Mouse (Mus musculus) forebrain, embryonic 11.5 days (tissue): ENCODE results near the gene Uts2r. TPM values are rescaled to one million over a fixed set of nuclear protein-coding genes. Genes with fewer than 3 reads are reported as not detected.

Experiments used
- ATAC-seq: fragments of 200-750 bp; cut with Nextera tagmentation; replicated peaks from 2 replicates; pipeline ENCODE4 v1.8.0; 2017; ENCODE audit warnings: moderate TSS enrichment; ENCODE audit not compliant: low FRiP score
- DNase-seq: peaks from one replicate; pipeline ENCODE4 v3.0.0-alpha.2; 2017; ENCODE audit warnings: low spot score
- H3K27ac ChIP-seq: fragments of 300-500 bp; sonication (generic); 2 replicates; pipeline ENCODE4 v1.5.1; 2014; ENCODE audit warnings: low read depth, low read length
- H3K27me3 ChIP-seq: fragments of 300-500 bp; sonication (generic); 2 replicates; pipeline ENCODE4 v1.6.1; 2014; ENCODE audit warnings: mild to moderate bottlenecking, low read length, mixed read lengths; ENCODE audit not compliant: control insufficient read depth, insufficient read depth
- H3K36me3 ChIP-seq: fragments of 300-500 bp; sonication (generic); 2 replicates; pipeline ENCODE4 v1.6.1; 2014; ENCODE audit warnings: mild to moderate bottlenecking, low read length, moderate library complexity, mixed read lengths; ENCODE audit not compliant: control insufficient read depth, insufficient read depth
- H3K4me1 ChIP-seq: fragments of 300-500 bp; sonication (generic); replicated peaks from 2 replicates; pipeline ENCODE4 v1.6.1; 2014; ENCODE audit warnings: low read length, mixed read lengths; ENCODE audit not compliant: control insufficient read depth, insufficient read depth
- H3K4me2 ChIP-seq: fragments of 300-500 bp; sonication (generic); 2 replicates; pipeline ENCODE4 v1.6.1; 2014; ENCODE audit warnings: low read depth, mild to moderate bottlenecking, low read length, moderate library complexity, mixed read lengths; ENCODE audit not compliant: severe bottlenecking
- H3K4me3 ChIP-seq: fragments of 300-500 bp; sonication (generic); 2 replicates; pipeline ENCODE4 v1.5.1; 2014; ENCODE audit warnings: low read depth, low read length
- H3K9ac ChIP-seq: fragments of 300-500 bp; sonication (generic); 2 replicates; pipeline ENCODE4 v1.6.1; 2014; ENCODE audit warnings: low read length
- H3K9me3 ChIP-seq: fragments of 300-500 bp; sonication (generic); 2 replicates; pipeline ENCODE4 v1.6.1; 2016; ENCODE audit warnings: low read length, mixed read lengths; ENCODE audit not compliant: control insufficient read depth
- WGBS: fragments of 180-500 bp; shearing (Covaris S2); extraction: QIAGEN DNeasy Blood & Tissue Kit; methylation state at CpG from one replicate; pipeline ENCODE4 v1.1.7; 2014; 5-methylcytosine and 5-hydroxymethylcytosine counted together
- polyA plus RNA-seq: library from polyadenylated mRNA; unstranded; fragments of >200 nt; fragmentation: Nextera tagmentation; extraction: Ambion mirVana; gene quantifications from 2 replicates; pipeline ENCODE4 v1.2.1, GENCODE M21; 2014

Uts2r gene
- polyA plus RNA-seq, 1 experiment from 2014 or later = not detected

DNA sequence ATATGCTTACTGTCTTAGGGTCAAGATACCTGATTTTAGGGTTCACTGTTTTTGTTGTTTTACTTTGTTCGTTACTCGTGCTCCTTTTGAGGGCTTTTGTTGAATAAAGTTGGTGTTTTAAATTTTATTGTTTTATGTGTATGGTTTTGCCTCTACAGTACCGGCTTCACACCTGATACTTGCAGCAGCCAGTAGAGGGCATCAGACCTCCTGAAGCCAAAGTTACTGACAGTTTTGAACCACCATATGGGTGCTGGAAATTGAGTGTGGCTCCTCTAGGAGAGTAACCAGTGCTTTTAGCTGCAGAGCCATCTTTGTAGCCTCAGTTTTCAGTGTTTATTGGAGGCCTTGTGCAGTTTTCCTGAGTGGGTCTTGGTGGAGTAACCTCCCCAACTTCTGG is 11.9 kb upstream of the Uts2r start:
- Histone ChIP-seq H3K36me3 (no peaks in the 10 kb centered on the region), H3K4me2 (no peak overlapping the region), H3K27ac (no peak overlapping the region), H3K4me1 (no peaks in the 10 kb centered on the region), H3K9ac (no peak overlapping the region), H3K4me3 (no peak overlapping the region), H3K27me3 (no peaks in the 10 kb centered on the region), H3K9me3 (no peaks in the 10 kb centered on the region)
- DNase-seq (no peak), ATAC-seq (no peak)
- WGBS = 85% methylated on average over 3 of the region's 3 CpGs

DNA sequence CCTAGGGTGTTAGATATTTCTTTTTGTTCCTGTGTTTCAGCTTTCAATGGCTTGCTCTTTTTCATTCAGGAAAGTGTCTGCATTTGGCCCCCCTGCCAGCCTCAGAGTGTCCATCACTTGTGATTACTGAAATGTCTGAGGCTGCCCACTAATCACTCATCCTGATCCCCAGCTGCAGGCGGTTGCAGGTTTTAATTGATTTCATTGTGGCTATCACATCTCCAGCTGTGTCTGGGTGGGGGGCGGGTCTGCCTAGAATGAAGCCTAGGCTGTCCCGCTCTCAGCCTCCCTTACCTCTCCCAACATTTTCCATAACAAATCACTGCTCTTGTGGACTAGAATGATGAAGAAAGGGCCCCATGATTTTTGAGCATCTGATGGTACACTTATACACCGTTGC is 5.9 kb upstream of the Uts2r start:
- peaks cover 27% of the 10 kb centered on the region for H3K27me3 ChIP-seq
- no peak for ATAC-seq
- H3K36me3 ChIP-seq = no peaks in the 10 kb centered on the region
- no peak overlapping the region for H3K4me3 ChIP-seq
- H3K9me3 ChIP-seq = no peaks in the 10 kb centered on the region
- DNase-seq = no peak
- H3K4me1 ChIP-seq = peaks cover 4% of the 10 kb centered on the region
- H3K27ac ChIP-seq = no peak overlapping the region
- no peak overlapping the region for H3K4me2 ChIP-seq
- WGBS = 18% methylated on average over 4 of the region's 4 CpGs
- no peak overlapping the region for H3K9ac ChIP-seq

GRCm38 (mm10) chr11:121156411-121156891 is 3.6 kb upstream of the Uts2r start:
- Histone ChIP-seq H3K9ac (0 out of 2 replicates have a peak overlapping the region, but pooled peaks have one; percentile 16), H3K27me3 (peaks cover 27% of the 10 kb centered on the region), H3K36me3 (no peaks in the 10 kb centered on the region), H3K27ac (no peak overlapping the region), H3K4me3 (peak overlapping the region; percentile 30), H3K4me2 (peak overlapping the region; percentile 71), H3K4me1 (peaks cover 4% of the 10 kb centered on the region), H3K9me3 (no peaks in the 10 kb centered on the region)
- WGBS = under 1% methylated on average over 45 of the region's 45 CpGs
- peak; percentile 60 for DNase-seq
- ATAC-seq = no peak

DNA sequence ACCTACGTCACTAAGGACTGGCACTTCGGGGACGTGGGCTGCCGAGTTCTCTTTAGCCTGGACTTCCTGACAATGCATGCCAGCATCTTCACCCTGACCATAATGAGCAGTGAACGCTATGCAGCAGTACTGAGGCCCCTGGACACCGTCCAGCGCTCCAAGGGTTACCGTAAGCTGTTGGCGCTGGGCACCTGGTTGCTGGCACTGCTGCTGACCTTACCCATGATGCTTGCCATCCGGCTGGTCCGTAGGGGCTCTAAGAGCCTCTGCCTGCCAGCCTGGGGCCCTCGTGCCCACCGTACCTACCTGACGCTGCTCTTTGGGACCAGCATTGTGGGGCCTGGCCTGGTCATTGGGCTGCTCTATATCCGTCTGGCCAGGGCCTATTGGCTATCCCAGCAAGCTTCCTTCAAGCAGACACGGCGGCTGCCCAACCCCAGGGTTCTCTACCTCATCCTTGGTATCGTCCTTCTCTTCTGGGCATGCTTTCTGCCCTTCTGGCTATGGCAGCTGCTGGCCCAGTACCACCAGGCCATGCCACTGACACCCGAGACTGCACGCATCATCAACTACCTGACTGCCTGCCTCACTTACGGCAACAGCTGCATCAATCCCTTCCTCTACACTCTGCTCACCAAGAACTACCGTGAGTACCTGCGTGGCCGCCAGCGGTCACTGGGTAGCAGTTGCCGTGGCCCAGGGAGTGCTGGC is 720 bp downstream of the Uts2r start:
- H3K27me3 ChIP-seq = peaks cover 20% of the 10 kb centered on the region
- H3K4me1 ChIP-seq = peaks cover 4% of the 10 kb centered on the region
- DNase-seq = no peak
- no peak for ATAC-seq
- no peak overlapping the region for H3K9ac ChIP-seq
- no peaks in the 10 kb centered on the region for H3K36me3 ChIP-seq
- H3K9me3 ChIP-seq = no peaks in the 10 kb centered on the region
- H3K4me3 ChIP-seq = no peak overlapping the region
- H3K4me2 ChIP-seq = no peak overlapping the region
- WGBS = 93% methylated on average over 26 of the region's 26 CpGs
- no peak overlapping the region for H3K27ac ChIP-seq

DNA sequence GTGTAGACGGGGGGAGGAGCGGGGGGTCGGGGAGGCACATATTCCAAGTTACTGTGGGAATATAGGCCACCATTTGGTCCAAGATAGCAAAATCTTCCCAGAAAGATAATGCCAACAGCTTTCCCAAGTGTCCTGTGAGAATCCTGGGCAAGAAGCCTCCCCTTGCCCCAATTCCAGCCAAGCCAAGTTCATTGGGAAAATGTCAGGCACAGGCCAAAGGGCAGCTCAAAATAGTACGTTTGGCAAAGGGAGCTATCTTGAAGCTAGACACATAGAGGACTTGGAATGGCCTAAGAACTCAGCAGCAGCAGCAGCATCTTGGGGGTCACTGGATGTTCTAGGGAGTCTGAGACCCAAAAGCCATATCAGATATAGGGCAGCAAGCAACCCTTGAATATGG is 3.7 kb downstream of the Uts2r start:
- Histone ChIP-seq H3K4me1 (no peaks in the 10 kb centered on the region), H3K27me3 (no peaks in the 10 kb centered on the region), H3K9ac (no peak overlapping the region), H3K36me3 (no peaks in the 10 kb centered on the region), H3K27ac (no peak overlapping the region), H3K4me2 (no peak overlapping the region), H3K4me3 (no peak overlapping the region), H3K9me3 (no peaks in the 10 kb centered on the region)
- 87% methylated on average over 4 of the region's 4 CpGs for WGBS
- DNase-seq = no peak
- no peak for ATAC-seq

GRCm38 (mm10) chr11:121173203-121173602 is 13.1 kb downstream of the Uts2r start:
- H3K9ac ChIP-seq = no peak overlapping the region
- ATAC-seq = no peak
- WGBS = 88% methylated on average over 5 of the region's 5 CpGs
- no peaks in the 10 kb centered on the region; the same call in 1 of the 2 replicates for H3K4me1 ChIP-seq
- H3K4me2 ChIP-seq = no peak overlapping the region
- no peaks in the 10 kb centered on the region for H3K27me3 ChIP-seq
- no peak overlapping the region for H3K4me3 ChIP-seq
- no peaks in the 10 kb centered on the region for H3K36me3 ChIP-seq
- no peak for DNase-seq
- H3K9me3 ChIP-seq = no peaks in the 10 kb centered on the region
- H3K27ac ChIP-seq = no peak overlapping the region

DNA sequence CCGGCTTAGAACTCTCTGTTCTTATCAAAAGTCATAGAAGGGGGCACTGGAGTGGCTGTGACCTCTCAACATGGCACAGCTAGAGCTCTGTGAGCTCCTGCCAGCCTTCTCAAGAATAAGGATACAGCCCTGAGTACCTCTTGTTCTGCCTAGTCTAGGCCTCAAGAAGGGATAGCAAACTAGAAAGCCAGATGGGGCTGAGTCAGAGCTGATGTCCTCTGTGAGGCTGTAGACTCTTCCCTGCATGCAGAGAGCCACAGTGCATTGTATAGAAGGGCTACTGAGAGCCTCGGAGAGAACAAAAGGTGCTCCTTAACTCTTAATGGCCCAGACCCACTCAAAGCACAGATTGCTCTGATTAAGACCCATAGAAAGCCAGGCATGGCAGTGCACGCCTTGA is 14.2 kb downstream of the Uts2r start:
- Histone ChIP-seq H3K4me1 (no peaks in the 10 kb centered on the region; the same call in 1 of the 2 replicates), H3K4me2 (no peak overlapping the region), H3K36me3 (no peaks in the 10 kb centered on the region), H3K9me3 (no peaks in the 10 kb centered on the region), H3K9ac (no peak overlapping the region), H3K27ac (no peak overlapping the region), H3K4me3 (no peak overlapping the region), H3K27me3 (no peaks in the 10 kb centered on the region)
- DNase-seq (no peak), ATAC-seq (peak; percentile 30; the same call in 1 of the 2 replicates)
- WGBS = 38% methylated on average over 3 of the region's 3 CpGs

DNA sequence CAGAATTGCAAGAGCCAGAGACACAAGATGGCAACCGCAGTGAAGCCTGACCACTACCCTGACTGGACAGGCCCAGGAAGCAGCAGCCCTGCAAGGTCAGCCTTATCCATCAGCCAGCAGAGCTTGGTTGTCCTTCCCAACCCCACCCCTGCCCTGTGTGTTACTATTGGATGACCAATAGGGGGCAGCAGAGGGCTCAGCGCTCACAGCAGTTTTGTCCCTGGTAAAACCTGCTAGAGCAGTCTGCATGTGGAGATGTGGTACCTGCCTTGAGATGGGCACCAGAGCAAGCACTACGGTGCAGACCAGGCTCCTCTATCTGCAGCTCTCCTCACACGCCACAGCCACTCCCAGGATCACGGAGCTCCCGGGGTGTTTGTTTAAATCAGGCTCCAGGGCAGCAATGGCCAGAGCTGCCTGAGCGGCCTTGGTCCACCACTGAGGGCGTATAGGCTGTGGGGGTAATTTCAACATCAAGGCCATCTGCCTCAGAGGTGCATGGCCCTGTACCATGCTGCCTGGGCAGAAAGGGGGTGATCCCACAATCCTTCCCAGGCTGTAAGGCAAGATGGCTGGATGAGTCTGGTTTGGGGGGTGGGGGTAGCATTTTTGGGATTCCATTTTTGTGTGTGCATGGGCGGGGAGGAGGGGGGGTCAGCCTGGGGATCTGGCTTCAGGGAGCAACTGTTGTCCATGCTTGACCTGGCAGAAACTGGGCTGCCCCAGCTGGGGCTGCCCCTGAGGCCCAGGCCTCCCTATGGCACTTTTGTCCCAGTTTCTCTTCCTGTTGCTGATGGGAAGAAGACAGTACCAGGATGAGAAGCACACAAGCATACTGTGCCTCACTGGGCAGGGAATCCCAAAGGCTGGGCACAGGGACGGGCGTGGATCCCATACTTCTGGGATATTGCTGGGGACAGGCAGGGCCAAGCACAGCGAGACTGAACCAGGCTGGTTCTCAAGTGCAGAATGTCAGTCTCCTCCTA is 16.5 kb downstream of the Uts2r start:
- Histone ChIP-seq H3K4me3 (no peak overlapping the region), H3K27me3 (no peaks in the 10 kb centered on the region), H3K9me3 (no peaks in the 10 kb centered on the region), H3K27ac (no peak overlapping the region), H3K4me2 (no peak overlapping the region), H3K36me3 (no peaks in the 10 kb centered on the region), H3K9ac (no peak overlapping the region), H3K4me1 (no peaks in the 10 kb centered on the region; the same call in 1 of the 2 replicates)
- 55% methylated on average over 12 of the region's 12 CpGs for WGBS
- ATAC-seq (peak; percentile 65; the same call in 1 of the 2 replicates), DNase-seq (peak; percentile 81)
